In the genomic region with DNA sequence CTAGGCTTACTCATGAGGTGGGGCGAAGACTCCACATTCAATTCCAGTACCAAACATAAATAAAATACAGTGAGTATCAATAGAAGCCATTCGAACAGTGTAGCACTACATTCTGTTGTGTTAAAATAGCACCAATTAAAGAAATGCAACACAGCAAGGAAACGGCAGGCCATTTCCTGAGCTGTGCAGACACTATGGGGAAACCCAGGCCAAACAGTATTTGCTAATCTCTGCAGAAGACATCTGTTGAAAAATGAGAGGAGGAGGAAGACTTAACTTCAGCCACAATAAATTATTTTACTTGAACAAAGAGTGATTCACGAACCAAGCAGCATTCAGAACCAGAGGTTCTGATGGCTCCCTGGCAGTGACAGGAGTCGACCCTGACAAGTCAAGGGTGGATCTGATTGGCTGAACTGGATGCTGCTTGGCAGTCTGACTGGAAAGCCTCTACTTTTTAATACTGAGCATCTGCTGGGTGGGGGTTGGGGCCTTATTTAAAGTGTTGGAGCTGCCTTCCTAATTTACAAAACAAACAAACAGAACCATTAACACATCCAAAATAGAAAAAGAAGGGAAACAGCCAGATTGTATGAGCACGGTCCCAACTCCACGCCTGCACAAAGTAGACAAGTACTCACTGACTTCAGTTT, we compare ENCODE assay signal across 8 mouse cellular contexts.
A peak's percentile ranks its signal among the peaks of the same experiment; 100 is the strongest.
DNase-seq lines count a peak whose midpoint lies in the region; ATAC-seq and TF ChIP-seq lines count a peak whose summit lies in the region.
"Had no signal": no experiment of that assay in that cellular context is flagged by ENCODE, and none has a peak within 500 bp of the region (broad histone marks: within the 10 kb centered on the region; RNA-seq: fewer than 3 reads in every experiment).

No protein-coding gene starts in this region.

- DNase-seq in kidney, postnatal 0 days (ENCODE audit: low spot score), result peak; percentile 63
- DNase-seq in kidney, adult 8-10 months, result no peak
- DNase-seq in Muller cell, postnatal 12 days (ENCODE audit: inconsistent ontology term), result peak; percentile 52
- peak; percentile 27 for DNase-seq in fibroblast of lung, adult 2 months (ENCODE audit: low read depth)
- peak; percentile 71 for DNase-seq in layer of hippocampus, adult 9-11 months
- no peak for DNase-seq in lung, adult 2 months
- no peak for DNase-seq in lung, adult 18-20 months

- no peak for ATAC-seq in kidney, postnatal 0 days (replicated peaks; ENCODE audit: low FRiP score, low read depth)

- H3K9ac ChIP-seq in kidney, postnatal 0 days (ENCODE audit: low read depth, low read length), result no peak overlapping the region
- H3K9ac ChIP-seq: liver, embryonic 14.5 days had no signal

- H3K36me3 ChIP-seq in kidney, postnatal 0 days (ENCODE audit: insufficient read depth, low read length), result no peaks in the 10 kb centered on the region

- peak overlapping the region; percentile 18; the same call in 1 of the 2 replicates for H3K4me2 ChIP-seq in kidney, postnatal 0 days (ENCODE audit: low read length)

- TF ChIP-seq CTCF in kidney, postnatal 0 days (IDR thresholded peaks at IDR 0.05; ENCODE audit: low read depth), result no peak
- no peak for TF ChIP-seq CTCF in lung, adult 2 months (IDR thresholded peaks at IDR 0.05; ENCODE audit: insufficient read depth, low read length)

- peak overlapping the region; percentile 10; the same call in 1 of the 2 replicates for H3K27ac ChIP-seq in kidney, postnatal 0 days
- H3K27ac ChIP-seq: liver, embryonic 14.5 days had no signal

- no peak overlapping the region for H3K4me3 ChIP-seq in kidney, postnatal 0 days (replicated peaks; ENCODE audit: low read depth, low read length)
- no peak overlapping the region for H3K4me3 ChIP-seq in lung, adult 2 months (replicated peaks; ENCODE audit: extremely low read depth, low read depth, low read length)

- H3K9me3 ChIP-seq in kidney, postnatal 0 days (replicated peaks; ENCODE audit: low read length), result no peaks in the 10 kb centered on the region

- TF ChIP-seq POLR2A in lung, adult 2 months (IDR thresholded peaks at IDR 0.05; ENCODE audit: borderline replicate concordance, extremely low read depth, low read depth, low read length), result no peak

- no peaks in the 10 kb centered on the region for H3K27me3 ChIP-seq in kidney, postnatal 0 days (ENCODE audit: insufficient read depth, low read length)

- 0 out of 2 replicates have a peak, but pooled peaks cover 10% of the 10 kb centered on the region for H3K4me1 ChIP-seq in kidney, postnatal 0 days (replicated peaks; ENCODE audit: insufficient read depth, low read length)
- peaks cover 22% of the 10 kb centered on the region for H3K4me1 ChIP-seq in lung, adult 2 months (ENCODE audit: control insufficient read depth, insufficient read depth, low read length)

- WGBS in kidney, postnatal 0 days, result 35% methylated on average over 7 of the region's 7 CpGs
- 32% methylated on average over 7 of the region's 7 CpGs for whole genome bisulfite sequencing in lung, adult 2 months

Comparison
In these comparisons a context has a peak if more than half of its experiments do, and no peak if none do; other contexts are left out.
1. DNase-seq: peak in kidney, postnatal 0 days (single experiment), Muller cell, postnatal 12 days (single experiment), fibroblast of lung, adult 2 months (single experiment) and layer of hippocampus, adult 9-11 months (single experiment); none in kidney, adult 8-10 months (0 of 2), lung, adult 2 months (single experiment) and lung, adult 18-20 months (0 of 2).